Mouse (Mus musculus) bone marrow macrophage, adult 2 months (primary cell): ENCODE measurements around the gene Cgrrf1.

Source experiments
- CTCF ChIP-seq: IDR thresholded peaks from 2 replicates; pipeline ENCODE4 v1.5.1; 2012; ENCODE audit warnings: low read depth, mild to moderate bottlenecking, low read length, moderate library complexity
- POLR2A ChIP-seq: IDR thresholded peaks from 2 replicates; pipeline ENCODE4 v1.6.1; 2012; ENCODE audit warnings: mild to moderate bottlenecking, low read depth, low read length, borderline replicate concordance

DNA sequence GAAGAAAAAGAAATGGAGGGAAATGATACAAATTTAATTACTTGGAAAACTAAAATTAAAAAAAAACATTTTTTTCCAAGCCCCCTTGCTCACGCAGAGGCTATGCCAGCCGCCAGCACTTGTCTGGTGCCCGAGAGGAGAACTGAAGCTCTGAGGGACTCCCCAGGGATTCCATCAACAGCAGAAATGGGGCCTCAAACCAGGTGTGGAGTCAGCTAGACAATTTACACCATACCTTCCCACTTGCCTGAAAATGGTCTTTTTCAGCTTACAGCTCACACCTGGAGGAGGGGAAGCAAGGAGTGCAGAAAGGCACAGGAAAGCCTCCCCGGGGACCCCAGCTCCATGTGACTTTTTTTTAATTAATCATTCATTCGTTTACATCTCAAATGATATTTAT, 46.7 kb upstream of the Cgrrf1 start:
- no peak for TF ChIP-seq CTCF
- no peak for TF ChIP-seq POLR2A
